Mouse (Mus musculus): ENCODE data around the gene Slc7a6. TPM values are rescaled to one million over a fixed set of nuclear protein-coding genes. Genes with fewer than 3 reads are reported as not detected.

The Slc7a6 gene
- total RNA-seq, 1 experiment from 2014 or later: 30.3 TPM

Other genes starting within 250 kb of the Slc7a6 start
- gene Ctrl, start 235.0 kb upstream of the Slc7a6 start, total RNA-seq (2021): 0.59 TPM in 1 of 2 replicates, not detected in the other
- 49.2 and 65.5 TPM in 2 replicates for gene Psmb10, start 230.4 kb upstream of the Slc7a6 start, total RNA-seq (2021)
- gene Lcat, start 225.5 kb upstream of the Slc7a6 start, total RNA-seq (2021): 5.3 and 54.9 TPM in 2 replicates
- 36.9 and 42.5 TPM in 2 replicates for gene Slc12a4, start 202.8 kb upstream of the Slc7a6 start, total RNA-seq (2021)
- gene Dpep3, start 189.4 kb upstream of the Slc7a6 start, total RNA-seq (2021): not detected in 2 replicates
- gene Dus2, start 177.5 kb upstream of the Slc7a6 start, total RNA-seq (2021): 14.9 and 15.5 TPM in 2 replicates
- not detected in 2 replicates for gene Dpep2nb, start 162.9 kb upstream of the Slc7a6 start, total RNA-seq (2021)
- gene Ddx28, start 157.0 kb upstream of the Slc7a6 start, total RNA-seq (2021): 14.2 and 14.5 TPM in 2 replicates
- 47.3 and 47.6 TPM in 2 replicates for gene Nfatc3, start 110.0 kb upstream of the Slc7a6 start, total RNA-seq (2021)
- 5.3 and 8.8 TPM in 2 replicates for gene Esrp2, start 31.9 kb upstream of the Slc7a6 start, total RNA-seq (2021)
- 13.5 and 18.6 TPM in 2 replicates for gene Pla2g15, start 18.5 kb upstream of the Slc7a6 start, total RNA-seq (2021)
- 23.3 and 28.1 TPM in 2 replicates for gene Slc7a6os, start 42.1 kb downstream of the Slc7a6 start, total RNA-seq (2021)
- 22.7 and 26.8 TPM in 2 replicates for gene Prmt7, start 42.1 kb downstream of the Slc7a6 start, total RNA-seq (2021)
- 9.6 and 10.2 TPM in 2 replicates for gene Smpd3, start 169.1 kb downstream of the Slc7a6 start, total RNA-seq (2021)
- gene Zfp90, start 246.5 kb downstream of the Slc7a6 start, total RNA-seq (2021): 5.3 and 8.3 TPM in 2 replicates

Measured in adrenal gland, postnatal 14 days (tissue).